Mouse (Mus musculus) kidney, postnatal 0 days (tissue): ENCODE data around the gene Atxn7l3. TPM values are rescaled to one million over a fixed set of nuclear protein-coding genes. Genes with fewer than 3 reads are reported as not detected.

Source experiments
- ATAC-seq: fragments of 200-750 bp; cut with Nextera tagmentation; replicated peaks from 2 replicates; pipeline ENCODE4 v1.8.0; 2017; ENCODE audit warnings: low read depth, moderate number of reproducible peaks, moderate TSS enrichment, moderate library complexity; ENCODE audit not compliant: low FRiP score
- DNase-seq: peaks from one replicate; pipeline ENCODE4 v3.0.0-alpha.2; 2016; ENCODE audit warnings: low spot score
- H3K27ac ChIP-seq: fragments of 300-500 bp; sonication (generic); 2 replicates; pipeline ENCODE4 v1.5.1; 2014; ENCODE audit warnings: mild to moderate bottlenecking
- H3K27me3 ChIP-seq: fragments of 300-500 bp; sonication (generic); 2 replicates; pipeline ENCODE4 v1.6.1; 2014; ENCODE audit warnings: low read length, mixed read lengths; ENCODE audit not compliant: insufficient read depth
- H3K36me3 ChIP-seq: fragments of 300-500 bp; sonication (generic); 2 replicates; pipeline ENCODE4 v1.6.1; 2014; ENCODE audit warnings: low read length, mixed read lengths; ENCODE audit not compliant: insufficient read depth
- H3K4me1 ChIP-seq: fragments of 300-500 bp; sonication (generic); replicated peaks from 2 replicates; pipeline ENCODE4 v1.6.1; 2014; ENCODE audit warnings: antibody characterized with exemption, low read length, mixed read lengths; ENCODE audit not compliant: insufficient read depth
- H3K4me2 ChIP-seq: fragments of 300-500 bp; sonication (generic); 2 replicates; pipeline ENCODE4 v1.6.1; 2014; ENCODE audit warnings: mild to moderate bottlenecking, low read length, moderate library complexity, mixed read lengths
- H3K4me3 ChIP-seq: fragments of 300-500 bp; sonication (generic); replicated peaks from 2 replicates; pipeline ENCODE4 v1.5.1; 2014; ENCODE audit warnings: low read depth, low read length
- H3K9ac ChIP-seq: fragments of 300-500 bp; sonication (generic); 2 replicates; pipeline ENCODE4 v1.6.1; 2014; ENCODE audit warnings: low read depth, low read length
- H3K9me3 ChIP-seq: fragments of 300-500 bp; sonication (generic); replicated peaks from 2 replicates; pipeline ENCODE4 v1.6.1; 2016; ENCODE audit warnings: low read length, inconsistent platforms, mixed read lengths
- CTCF ChIP-seq: IDR thresholded peaks from 2 replicates; pipeline ENCODE4 v1.5.1; 2016; ENCODE audit warnings: antibody characterized with exemption, low read depth, mild to moderate bottlenecking, moderate library complexity
- WGBS: fragments of 180-500 bp; shearing (Covaris S2); extraction: QIAGEN DNeasy Blood & Tissue Kit; methylation state at CpG from one replicate; pipeline ENCODE4 v1.1.7; 2014; 5-methylcytosine and 5-hydroxymethylcytosine counted together
- polyA plus RNA-seq: library from polyadenylated mRNA; unstranded; fragments of >200 nt; fragmentation: Nextera tagmentation; extraction: Ambion mirVana; gene quantifications from 2 replicates; pipeline ENCODE4 v1.2.1, GENCODE M21; 2015

Atxn7l3 gene
- polyA plus RNA-seq, 1 experiment from 2014 or later, result 9.7 TPM

GRCm38 (mm10) chr11:102330039-102330438 lies 33.6 kb upstream of the Atxn7l3 start:
- no peak for TF ChIP-seq CTCF
- no peak overlapping the region for H3K9ac ChIP-seq
- ATAC-seq (no peak), DNase-seq (no peak)
- no peak overlapping the region for H3K4me3 ChIP-seq
- 65% methylated on average over 3 of the region's 3 CpGs for WGBS
- H3K36me3 ChIP-seq, result no peaks in the 10 kb centered on the region
- H3K4me1 ChIP-seq, result no peaks in the 10 kb centered on the region; the same call in 1 of the 2 replicates
- no peaks in the 10 kb centered on the region for H3K9me3 ChIP-seq
- no peak overlapping the region for H3K4me2 ChIP-seq
- H3K27ac ChIP-seq, result no peak overlapping the region
- no peaks in the 10 kb centered on the region for H3K27me3 ChIP-seq

GRCm38 (mm10) chr11:102329518-102329917 lies 33.1 kb upstream of the Atxn7l3 start:
- no peak overlapping the region for H3K4me3 ChIP-seq
- no peaks in the 10 kb centered on the region for H3K4me1 ChIP-seq
- H3K27me3 ChIP-seq, result no peaks in the 10 kb centered on the region
- no peak overlapping the region for H3K27ac ChIP-seq
- no peaks in the 10 kb centered on the region for H3K36me3 ChIP-seq
- DNase-seq (no peak), ATAC-seq (no peak)
- H3K4me2 ChIP-seq, result no peak overlapping the region
- TF ChIP-seq CTCF, result no peak
- H3K9me3 ChIP-seq, result no peaks in the 10 kb centered on the region
- no peak overlapping the region for H3K9ac ChIP-seq

- Histone ChIP-seq H3K4me3 (no peak overlapping the region), H3K36me3 (no peaks in the 10 kb centered on the region), H3K27me3 (no peaks in the 10 kb centered on the region), H3K9ac (no peak overlapping the region), H3K4me1 (no peaks in the 10 kb centered on the region), H3K27ac (no peak overlapping the region), H3K9me3 (no peaks in the 10 kb centered on the region), H3K4me2 (no peak overlapping the region)
- TF ChIP-seq CTCF, result no peak
- no peak for ATAC-seq
- no peak for DNase-seq
- 88% methylated on average over 7 of the region's 7 CpGs for WGBS
Observed at GRCm38 (mm10) chr11:102327839-102328238, 31.4 kb upstream of the Atxn7l3 start.

GRCm38 (mm10) chr11:102327250-102327649 lies 30.8 kb upstream of the Atxn7l3 start:
- no peaks in the 10 kb centered on the region for H3K27me3 ChIP-seq
- H3K36me3 ChIP-seq, result no peaks in the 10 kb centered on the region
- H3K4me2 ChIP-seq, result no peak overlapping the region
- H3K4me3 ChIP-seq, result no peak overlapping the region
- ATAC-seq, result no peak
- H3K27ac ChIP-seq, result no peak overlapping the region
- DNase-seq, result no peak
- H3K9me3 ChIP-seq, result no peaks in the 10 kb centered on the region
- no peaks in the 10 kb centered on the region for H3K4me1 ChIP-seq
- no peak overlapping the region for H3K9ac ChIP-seq
- TF ChIP-seq CTCF, result no peak
- 48% methylated on average over 5 of the region's 5 CpGs for WGBS

GRCm38 (mm10) chr11:102323516-102323915 lies 27.1 kb upstream of the Atxn7l3 start:
- H3K4me2 ChIP-seq, result no peak overlapping the region
- no peaks in the 10 kb centered on the region for H3K4me1 ChIP-seq
- H3K9ac ChIP-seq, result no peak overlapping the region
- DNase-seq, result no peak
- no peaks in the 10 kb centered on the region for H3K36me3 ChIP-seq
- H3K27ac ChIP-seq, result no peak overlapping the region
- no peaks in the 10 kb centered on the region for H3K27me3 ChIP-seq
- no peak for TF ChIP-seq CTCF
- H3K4me3 ChIP-seq, result no peak overlapping the region
- no peaks in the 10 kb centered on the region for H3K9me3 ChIP-seq
- WGBS, result 72% methylated on average over 1 of the region's 1 CpGs
- no peak for ATAC-seq

- no peak overlapping the region for H3K27ac ChIP-seq
- TF ChIP-seq CTCF, result no peak
- H3K4me1 ChIP-seq, result no peaks in the 10 kb centered on the region
- H3K9me3 ChIP-seq, result no peaks in the 10 kb centered on the region
- H3K36me3 ChIP-seq, result no peaks in the 10 kb centered on the region
- no peak overlapping the region for H3K9ac ChIP-seq
- DNase-seq (no peak), ATAC-seq (no peak)
- no peak overlapping the region for H3K4me3 ChIP-seq
- 69% methylated on average over 6 of the region's 6 CpGs for WGBS
- no peak overlapping the region for H3K4me2 ChIP-seq
- no peaks in the 10 kb centered on the region for H3K27me3 ChIP-seq
Observed at GRCm38 (mm10) chr11:102321931-102322330, 25.5 kb upstream of the Atxn7l3 start.

GRCm38 (mm10) chr11:102320686-102321005 lies 24.2 kb upstream of the Atxn7l3 start:
- 0 out of 2 replicates have a peak, but pooled peaks cover 1% of the 10 kb centered on the region for H3K4me1 ChIP-seq
- H3K27ac ChIP-seq, result peak overlapping the region; percentile 99
- H3K9ac ChIP-seq, result peak overlapping the region; percentile 97; the same call in 1 of the 2 replicates
- peak overlapping the region; percentile 82 for H3K4me2 ChIP-seq
- no peak for ATAC-seq
- H3K36me3 ChIP-seq, result no peaks in the 10 kb centered on the region
- no peak for TF ChIP-seq CTCF
- H3K9me3 ChIP-seq, result no peaks in the 10 kb centered on the region
- H3K4me3 ChIP-seq, result peak overlapping the region; percentile 99
- peak; percentile 89 for DNase-seq
- H3K27me3 ChIP-seq, result no peaks in the 10 kb centered on the region
- 16% methylated on average over 10 of the region's 10 CpGs for WGBS
